Mouse (Mus musculus): Measurements from ENCODE around the gene Sik2. TPM values are rescaled to one million over a fixed set of nuclear protein-coding genes. Genes with fewer than 3 reads are reported as not detected.

Sik2 gene
- total RNA-seq, 2 experiments from 2014 or later = 25.5 to 29.9 TPM

GRCm38 (mm10) chr9:51004062-51004461, 4.8 kb downstream of the Sik2 start:
- intact Hi-C loops (cut with DNase I) = no loop called here
- no peak for DNase-seq

GRCm38 (mm10) chr9:50986677-50987076, 22.2 kb downstream of the Sik2 start:
- intact Hi-C loops (cut with DNase I) = no loop called here
- no peak for DNase-seq

DNA sequence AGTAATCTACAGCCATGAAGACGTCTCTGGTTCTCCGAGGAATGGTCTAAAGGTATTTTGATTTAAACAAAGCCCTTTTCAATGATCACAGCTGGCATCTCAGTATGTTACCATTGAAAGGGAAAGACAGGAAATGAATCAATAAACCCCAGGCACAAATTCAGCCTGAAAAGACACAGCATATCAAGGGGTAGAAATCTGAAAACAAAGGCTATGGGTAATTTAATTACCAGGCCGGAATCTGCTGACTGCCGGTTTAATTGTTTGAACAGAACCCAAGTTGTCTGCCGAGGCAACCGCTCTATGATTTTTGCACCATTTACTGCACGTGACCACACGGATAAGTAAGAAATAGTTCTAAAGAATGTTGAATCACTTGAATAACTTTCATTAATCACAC, 22.8 kb downstream of the Sik2 start:
- no peak for DNase-seq
- intact Hi-C loops (cut with DNase I) = no loop called here

DNA sequence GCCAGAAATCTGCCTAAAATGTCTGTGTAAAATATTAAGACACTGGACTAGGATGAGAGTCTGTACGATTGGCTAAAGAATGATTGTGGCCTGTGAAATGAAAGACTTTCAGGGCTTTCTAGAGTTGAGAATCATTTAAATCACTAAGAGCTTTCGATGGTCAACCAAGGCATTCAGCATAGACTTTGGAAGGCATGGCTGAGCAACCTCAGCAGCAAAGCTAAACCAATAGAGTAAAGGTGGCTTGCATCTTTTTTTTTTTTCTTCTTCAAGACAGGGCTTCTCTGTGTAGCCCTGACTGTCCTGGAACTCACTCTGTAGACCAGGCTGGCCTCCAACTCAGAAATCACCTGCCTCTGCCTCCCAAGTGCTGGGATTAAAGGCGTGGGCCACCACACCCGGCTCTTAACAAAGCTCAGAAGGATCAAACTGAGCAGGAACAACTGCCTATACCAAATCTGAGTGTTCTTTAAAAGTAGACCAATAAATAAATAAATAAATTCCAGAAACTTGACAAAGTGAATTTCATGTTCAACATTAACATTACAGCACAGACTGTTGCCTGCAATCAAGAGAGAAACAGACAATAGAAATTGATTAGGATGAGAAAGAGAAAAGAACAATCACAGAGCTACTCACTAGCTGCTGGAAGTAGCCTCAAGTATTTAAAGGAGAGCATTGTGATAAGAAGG, 27.2 kb downstream of the Sik2 start:
- intact Hi-C loops (cut with DNase I) = no loop called here
- no peak for DNase-seq

- intact Hi-C loops (cut with DNase I) = no loop called here
- no peak for DNase-seq
Measured at GRCm38 (mm10) chr9:50974631-50975030, 34.2 kb downstream of the Sik2 start.

DNA sequence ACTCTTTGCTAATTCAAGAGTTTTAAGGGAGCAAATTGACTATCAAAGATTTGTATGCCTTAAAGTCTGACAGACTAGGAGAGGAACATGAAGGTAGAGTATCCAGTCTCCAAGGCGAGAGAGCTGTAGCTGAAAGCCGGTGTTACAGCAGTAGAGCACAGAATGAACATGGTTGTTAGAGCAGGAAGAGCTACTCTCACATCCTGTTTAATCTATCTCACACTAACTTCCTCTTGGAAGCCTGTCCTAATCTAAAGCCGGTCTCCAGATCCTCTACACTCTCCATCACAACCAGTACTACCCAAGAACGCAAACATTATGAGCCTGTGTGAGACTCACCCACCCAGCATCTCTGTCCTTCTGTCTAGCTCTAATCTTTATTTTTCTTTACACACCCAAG, 38.5 kb downstream of the Sik2 start:
- intact Hi-C loops (cut with DNase I) = no loop called here
- no peak for DNase-seq

- intact Hi-C loops (cut with DNase I) = no loop called here
- DNase-seq = no peak
Measured at GRCm38 (mm10) chr9:50969266-50969665, 39.6 kb downstream of the Sik2 start.

- intact Hi-C loops (cut with DNase I) = no loop called here
- no peak for DNase-seq
Measured at GRCm38 (mm10) chr9:50966277-50966676, 42.6 kb downstream of the Sik2 start.

GRCm38 (mm10) chr9:50965392-50965791, 43.5 kb downstream of the Sik2 start:
- intact Hi-C loops (cut with DNase I) = no loop called here
- no peak for DNase-seq

GRCm38 (mm10) chr9:50964911-50965310, 44.0 kb downstream of the Sik2 start:
- intact Hi-C loops (cut with DNase I) = no loop called here

DNA sequence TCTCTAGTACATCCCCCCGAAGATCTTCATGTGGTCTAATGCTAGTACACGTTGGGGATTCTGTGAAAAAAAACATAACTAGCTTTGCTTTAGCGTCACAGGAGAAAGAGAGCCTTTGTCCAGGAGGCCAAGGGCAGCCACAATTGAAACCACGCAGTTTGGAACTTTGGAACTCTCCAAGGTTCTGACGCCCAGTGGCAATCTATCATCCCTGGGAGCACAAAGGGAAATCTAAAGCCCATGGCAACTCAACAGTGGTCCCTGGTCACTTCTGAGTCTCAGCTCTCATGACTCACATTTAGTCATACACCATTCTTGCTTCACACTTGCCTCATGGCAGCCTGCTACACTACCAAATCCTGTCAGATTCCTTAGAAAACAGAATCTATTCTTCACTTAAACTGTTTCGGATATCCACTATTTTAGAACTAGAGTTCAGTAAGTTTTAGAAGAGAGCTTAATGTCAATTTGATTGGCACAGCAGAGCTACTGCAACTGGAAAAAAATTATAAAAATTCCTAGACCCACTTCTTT, 50.9 kb downstream of the Sik2 start:
- intact Hi-C loops (cut with DNase I) = no loop called here
- peak in 1 of 2 experiments; percentile 5 for DNase-seq

More at GRCm38 (mm10) chr9:50964911-50965310, 44.0 kb downstream of the Sik2 start:
- no peak for DNase-seq

DNA sequence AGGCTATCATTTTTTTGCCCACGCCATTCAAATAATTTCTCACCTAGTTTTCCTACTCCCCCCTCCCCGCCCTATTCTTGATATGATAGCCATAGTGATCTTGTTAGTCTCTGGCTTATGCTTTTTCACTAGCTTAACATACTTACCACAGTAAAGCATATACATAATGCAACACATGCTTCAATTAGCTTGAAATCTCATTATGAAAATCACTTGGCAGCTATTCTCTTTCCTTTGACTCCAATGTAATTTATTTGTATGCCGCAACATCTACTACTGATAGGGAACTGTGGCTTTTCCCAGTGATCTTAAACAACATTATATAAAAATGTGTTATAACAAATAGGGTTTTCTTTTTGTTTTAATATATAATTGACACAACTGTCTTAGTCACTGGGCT, 53.7 kb downstream of the Sik2 start:
- no peak for DNase-seq
- intact Hi-C loops (cut with DNase I) = no loop called here

DNA sequence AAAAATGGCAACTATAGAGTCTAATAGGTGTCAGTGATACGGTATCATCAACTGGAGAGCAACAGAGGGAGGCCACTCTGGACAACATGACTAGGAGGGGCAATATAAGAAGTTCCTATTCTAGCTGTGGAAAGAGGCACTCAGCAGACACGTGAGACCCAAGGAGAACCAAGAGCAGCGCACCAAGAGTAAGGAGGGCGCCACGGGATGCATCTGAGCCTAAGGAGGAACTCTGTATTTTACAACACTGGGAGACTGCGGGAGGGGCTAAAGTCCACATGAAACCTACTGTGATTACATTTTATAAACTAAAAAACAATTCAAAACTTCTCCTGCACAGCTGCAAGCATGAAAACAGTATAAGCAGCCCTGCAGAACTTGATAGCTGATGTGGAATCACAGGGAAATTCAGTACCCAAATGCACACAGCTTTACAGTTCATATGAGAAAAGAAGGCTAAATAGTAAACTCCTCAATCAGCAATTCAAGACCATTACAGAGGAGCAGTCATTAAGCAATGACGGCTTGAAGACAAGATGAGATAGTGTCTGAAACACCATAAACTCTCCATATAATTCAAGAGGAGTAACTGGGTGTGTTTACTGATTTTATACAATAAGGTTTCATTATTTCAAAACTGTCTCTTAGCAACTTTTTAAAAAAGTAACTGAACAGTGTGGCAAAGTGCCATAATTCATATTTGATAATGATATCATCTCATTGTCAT, 60.6 kb downstream of the Sik2 start:
- intact Hi-C loops (cut with DNase I) = no loop called here
- DNase-seq = no peak

GRCm38 (mm10) chr9:50946338-50946737, 62.5 kb downstream of the Sik2 start:
- no peak for DNase-seq
- intact Hi-C loops (cut with DNase I) = no loop called here

- intact Hi-C loops (cut with DNase I) = no loop called here
- no peak for DNase-seq
Measured at GRCm38 (mm10) chr9:50944826-50945225, 64.0 kb downstream of the Sik2 start.

GRCm38 (mm10) chr9:50942711-50943110, 66.2 kb downstream of the Sik2 start:
- intact Hi-C loops (cut with DNase I) = no loop called here
- DNase-seq = no peak

DNA sequence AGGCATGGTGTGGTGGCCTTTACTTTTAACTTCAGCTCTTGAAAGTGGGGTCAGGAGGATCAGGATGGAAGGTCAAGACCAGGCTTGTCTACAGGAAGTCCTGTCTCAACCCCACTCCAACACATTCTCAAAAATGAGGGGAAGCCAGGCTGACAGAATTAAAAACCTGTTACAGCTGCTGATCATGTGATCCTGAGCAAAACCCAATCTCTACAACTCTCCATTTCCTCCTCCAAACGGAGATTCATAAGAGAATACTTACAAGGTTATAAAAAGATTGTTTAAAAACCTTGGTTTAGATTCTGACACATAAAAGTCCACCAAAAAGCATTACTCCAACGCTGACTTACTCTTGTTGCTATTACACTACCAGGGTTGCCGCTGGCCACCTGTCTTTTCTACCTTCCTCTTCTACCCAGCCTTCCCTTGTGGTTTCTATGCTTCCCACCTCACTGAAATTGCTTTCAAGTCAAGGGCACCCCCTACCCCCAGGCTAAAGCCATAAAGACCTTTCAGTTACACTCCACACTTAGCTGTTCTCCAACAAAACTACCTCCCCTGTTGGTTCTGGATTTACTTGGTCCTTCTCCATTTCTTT, 67.0 kb downstream of the Sik2 start:
- DNase-seq = no peak
- intact Hi-C loops (cut with DNase I) = no loop called here

DNA sequence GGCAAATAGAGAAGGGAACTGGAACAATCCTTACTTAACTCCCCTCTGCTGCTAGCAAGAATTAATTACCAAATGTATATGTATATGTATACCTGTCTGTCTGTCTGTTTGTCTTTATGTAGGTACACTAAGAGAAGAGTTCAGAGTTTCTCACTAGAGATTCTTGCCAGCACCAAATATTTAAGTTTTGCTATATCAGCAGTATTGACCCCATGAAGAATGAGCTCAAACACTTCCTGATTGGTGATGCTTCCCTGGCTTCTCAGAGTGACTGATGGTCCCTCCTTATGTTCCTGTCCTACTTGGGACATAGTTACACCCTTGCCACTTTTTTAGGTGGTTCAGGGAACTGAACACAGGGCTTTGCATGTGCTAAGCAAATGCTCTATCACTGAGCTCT, 78.9 kb downstream of the Sik2 start:
- no peak for DNase-seq
- intact Hi-C loops (cut with DNase I) = no loop called here

- no peak for DNase-seq
- intact Hi-C loops (cut with DNase I) = no loop called here
Measured at GRCm38 (mm10) chr9:50925801-50926200, 83.1 kb downstream of the Sik2 start.

DNA sequence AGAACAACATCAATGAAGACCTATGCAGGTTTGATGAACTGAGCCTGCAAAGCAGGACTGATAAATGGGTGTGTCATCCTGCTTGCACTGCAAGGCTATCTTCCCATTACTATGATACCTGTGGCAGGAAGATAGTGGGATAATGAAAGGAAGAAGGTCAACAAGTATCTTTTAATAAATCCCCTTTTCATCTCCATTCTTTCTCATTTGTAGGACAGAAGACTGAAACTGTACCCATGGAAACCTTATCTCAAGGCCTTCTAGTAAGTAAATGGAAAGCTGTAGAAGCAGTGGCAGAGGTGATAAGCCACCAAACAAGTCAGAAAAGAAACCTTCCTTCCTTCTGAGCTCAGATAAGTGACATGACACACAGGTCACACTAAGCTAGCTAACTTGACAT, 84.4 kb downstream of the Sik2 start:
- intact Hi-C loops (cut with DNase I) = no loop called here
- no peak for DNase-seq

GRCm38 (mm10) chr9:50922363-50923153, 86.3 kb downstream of the Sik2 start:
- intact Hi-C loops (cut with DNase I) = no loop called here

More at GRCm38 (mm10) chr9:50922363-50923153, 86.3 kb downstream of the Sik2 start:
- DNase-seq = no peak

Data from heart, postnatal 14 days (tissue).